Mouse (Mus musculus) lung, embryonic 14.5 days (tissue): ENCODE results near the gene Tenm4. TPM values are rescaled to one million over a fixed set of nuclear protein-coding genes. Genes with fewer than 3 reads are reported as not detected.

Experiments used
- ATAC-seq: fragments of 200-750 bp; cut with Nextera tagmentation; 2 replicates; pipeline ENCODE4 v1.8.0; 2017; ENCODE audit warnings: mild to moderate bottlenecking, moderate TSS enrichment, moderate library complexity; ENCODE audit not compliant: insufficient read depth
- DNase-seq: peaks from one replicate; pipeline ENCODE4 v3.0.0-alpha.2; 2015
- H3K27ac ChIP-seq: fragments of 300-500 bp; sonication (generic); 2 replicates; pipeline ENCODE4 v1.5.1; 2014; ENCODE audit warnings: low read depth, mild to moderate bottlenecking, moderate library complexity
- H3K27me3 ChIP-seq: fragments of 300-500 bp; sonication (generic); 2 replicates; pipeline ENCODE4 v1.6.1; 2014; ENCODE audit warnings: low read length, control low read depth; ENCODE audit not compliant: insufficient read depth
- H3K36me3 ChIP-seq: fragments of 300-500 bp; sonication (generic); 2 replicates; pipeline ENCODE4 v1.6.1; 2014; ENCODE audit warnings: control low read depth; ENCODE audit not compliant: insufficient read depth
- H3K4me1 ChIP-seq: fragments of 300-500 bp; sonication (generic); 2 replicates; pipeline ENCODE4 v1.6.1; 2014; ENCODE audit warnings: antibody characterized with exemption, control low read depth; ENCODE audit not compliant: insufficient read depth
- H3K4me2 ChIP-seq: fragments of 300-500 bp; sonication (generic); 2 replicates; pipeline ENCODE4 v1.6.1; 2014; ENCODE audit warnings: mild to moderate bottlenecking
- H3K4me3 ChIP-seq: fragments of 300-500 bp; sonication (generic); 2 replicates; pipeline ENCODE4 v1.5.1; 2014; ENCODE audit warnings: low read depth, low read length
- H3K9ac ChIP-seq: fragments of 300-500 bp; sonication (generic); 2 replicates; pipeline ENCODE4 v1.6.1; 2014
- H3K9me3 ChIP-seq: fragments of 300-500 bp; sonication (generic); 2 replicates; pipeline ENCODE4 v1.6.1; 2016; ENCODE audit warnings: low read depth, low read length, control low read depth
- CTCF ChIP-seq: IDR thresholded peaks from 2 replicates; pipeline ENCODE4 v1.5.1; 2016; ENCODE audit warnings: antibody characterized with exemption, low read depth
- WGBS: fragments of 180-500 bp; shearing (Covaris S2); extraction: QIAGEN DNeasy Blood & Tissue Kit; methylation state at CpG from one replicate; pipeline ENCODE4 v1.1.7; 2014; 5-methylcytosine and 5-hydroxymethylcytosine counted together
- polyA plus RNA-seq: library from polyadenylated mRNA; unstranded; fragments of >200 nt; fragmentation: Nextera tagmentation; extraction: Ambion mirVana; gene quantifications from 2 replicates; pipeline ENCODE4 v1.2.1, GENCODE M21; 2014

Gene Tenm4
- polyA plus RNA-seq, 1 experiment from 2014 or later: 24.9 TPM

GRCm38 (mm10) chr7:96655096-96655716 is 484.2 kb downstream of the Tenm4 start:
- H3K27me3 ChIP-seq: no peaks in the 10 kb centered on the region
- TF ChIP-seq CTCF: no peak
- H3K4me2 ChIP-seq: no peak overlapping the region
- no peaks in the 10 kb centered on the region for H3K9me3 ChIP-seq
- no peak overlapping the region for H3K4me3 ChIP-seq
- H3K27ac ChIP-seq: no peak overlapping the region
- no peak overlapping the region for H3K9ac ChIP-seq
- ATAC-seq (no peak), DNase-seq (no peak)
- no peaks in the 10 kb centered on the region for H3K36me3 ChIP-seq
- WGBS: 41% methylated on average over 3 of the region's 3 CpGs
- H3K4me1 ChIP-seq: peaks cover 36% of the 10 kb centered on the region

GRCm38 (mm10) chr7:96657101-96657830 is 486.2 kb downstream of the Tenm4 start:
- no peaks in the 10 kb centered on the region for H3K27me3 ChIP-seq
- H3K4me1 ChIP-seq: peaks cover 42% of the 10 kb centered on the region
- no peaks in the 10 kb centered on the region for H3K36me3 ChIP-seq
- ATAC-seq: 0 out of 2 replicates have a peak, but pooled peaks have one; percentile 18
- H3K9ac ChIP-seq: no peak overlapping the region
- H3K4me2 ChIP-seq: no peak overlapping the region; the same call in 1 of the 2 replicates
- WGBS: 15% methylated on average over 13 of the region's 13 CpGs
- peak; percentile 42 for DNase-seq
- H3K9me3 ChIP-seq: no peaks in the 10 kb centered on the region
- no peak overlapping the region for H3K4me3 ChIP-seq
- H3K27ac ChIP-seq: peak overlapping the region; percentile 54; the same call in 1 of the 2 replicates
- TF ChIP-seq CTCF: no peak

GRCm38 (mm10) chr7:96657857-96658580 is 487.0 kb downstream of the Tenm4 start:
- WGBS: 53% methylated on average over 11 of the region's 11 CpGs
- Histone ChIP-seq H3K4me2 (no peak overlapping the region), H3K9me3 (no peaks in the 10 kb centered on the region), H3K27ac (no peak overlapping the region), H3K9ac (no peak overlapping the region), H3K4me3 (no peak overlapping the region), H3K27me3 (no peaks in the 10 kb centered on the region), H3K36me3 (no peaks in the 10 kb centered on the region), H3K4me1 (peaks cover 37% of the 10 kb centered on the region)
- TF ChIP-seq CTCF: no peak
- no peak for ATAC-seq
- DNase-seq: no peak

- WGBS: 19% methylated on average over 3 of the region's 3 CpGs
- H3K9me3 ChIP-seq: no peaks in the 10 kb centered on the region
- ATAC-seq (peak; percentile 74), DNase-seq (peak; percentile 77)
- no peaks in the 10 kb centered on the region for H3K27me3 ChIP-seq
- peaks cover 44% of the 10 kb centered on the region for H3K4me1 ChIP-seq
- no peak overlapping the region for H3K4me2 ChIP-seq
- H3K4me3 ChIP-seq: no peak overlapping the region
- peak overlapping the region; percentile 80 for H3K27ac ChIP-seq
- 0 out of 2 replicates have a peak, but pooled peaks have one; percentile 3 for TF ChIP-seq CTCF
- no peak overlapping the region for H3K9ac ChIP-seq
- H3K36me3 ChIP-seq: no peaks in the 10 kb centered on the region
Observed at GRCm38 (mm10) chr7:96660907-96661306, 489.9 kb downstream of the Tenm4 start.

DNA sequence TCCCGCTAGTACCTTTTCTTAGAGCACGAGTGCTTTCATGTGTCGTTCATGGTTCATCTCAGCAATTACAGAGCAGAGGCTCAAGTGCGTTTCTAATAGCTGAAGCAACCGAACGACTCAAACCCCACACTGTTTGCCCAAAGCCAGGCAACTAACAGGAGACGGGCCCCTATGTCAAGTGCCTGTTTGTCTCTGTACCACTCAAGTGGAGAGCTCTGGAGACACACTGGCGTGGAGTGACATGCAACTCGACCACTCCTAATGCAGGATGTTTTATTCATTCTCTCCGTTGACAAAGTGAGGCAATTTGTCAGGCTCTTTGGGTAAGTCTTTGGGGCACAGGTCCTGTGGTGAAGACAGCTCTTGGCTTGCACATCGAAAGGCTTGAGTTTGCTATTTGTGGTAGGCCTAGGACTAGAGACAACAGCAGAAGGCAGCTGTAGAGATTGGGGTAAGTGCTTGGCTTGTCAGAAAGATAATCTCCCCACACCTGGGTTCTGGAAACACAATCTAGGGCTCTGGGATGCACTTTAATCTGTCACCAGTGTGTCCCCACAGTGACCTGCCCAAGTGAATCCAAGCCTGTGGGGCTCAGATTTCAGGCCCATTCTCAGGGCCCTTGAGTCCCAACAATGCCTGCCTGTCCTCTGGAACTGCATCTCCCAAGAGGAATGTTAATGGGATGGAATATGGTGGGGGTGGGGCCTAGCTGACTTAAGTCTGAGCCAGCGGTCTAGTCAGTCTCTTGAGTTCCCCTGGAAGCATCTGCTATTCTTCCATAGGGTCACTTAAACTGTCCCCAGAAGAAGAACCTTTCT is 490.5 kb downstream of the Tenm4 start:
- Histone ChIP-seq H3K36me3 (no peaks in the 10 kb centered on the region), H3K27ac (peak overlapping the region; percentile 80), H3K4me1 (peaks cover 45% of the 10 kb centered on the region), H3K4me2 (no peak overlapping the region), H3K9ac (no peak overlapping the region), H3K27me3 (no peaks in the 10 kb centered on the region), H3K9me3 (no peaks in the 10 kb centered on the region), H3K4me3 (no peak overlapping the region)
- ATAC-seq: peak; percentile 53
- TF ChIP-seq CTCF: no peak
- WGBS: 30% methylated on average over 12 of the region's 12 CpGs
- peak; percentile 49 for DNase-seq

- no peak overlapping the region for H3K27ac ChIP-seq
- H3K4me1 ChIP-seq: peaks cover 51% of the 10 kb centered on the region
- H3K9me3 ChIP-seq: no peaks in the 10 kb centered on the region
- DNase-seq (no peak), ATAC-seq (no peak)
- H3K36me3 ChIP-seq: no peaks in the 10 kb centered on the region
- no peak overlapping the region for H3K9ac ChIP-seq
- no peak overlapping the region for H3K4me3 ChIP-seq
- H3K4me2 ChIP-seq: no peak overlapping the region
- no peaks in the 10 kb centered on the region for H3K27me3 ChIP-seq
- no peak for TF ChIP-seq CTCF
- WGBS: 63% methylated on average over 7 of the region's 7 CpGs
Observed at GRCm38 (mm10) chr7:96663336-96663735, 492.3 kb downstream of the Tenm4 start.
